Mouse (Mus musculus) c-Kit-positive CD71-positive TER-119-positive erythroid progenitor cells, embryonic 14.5 days (primary cell): Measurements from ENCODE around the gene Gm5065.

ENCODE experiments used
- DNase-seq: peaks from one replicate; pipeline ENCODE4 v3.0.0-alpha.2; 2013; ENCODE audit warnings: low spot score

The Gm5065 gene

DNA sequence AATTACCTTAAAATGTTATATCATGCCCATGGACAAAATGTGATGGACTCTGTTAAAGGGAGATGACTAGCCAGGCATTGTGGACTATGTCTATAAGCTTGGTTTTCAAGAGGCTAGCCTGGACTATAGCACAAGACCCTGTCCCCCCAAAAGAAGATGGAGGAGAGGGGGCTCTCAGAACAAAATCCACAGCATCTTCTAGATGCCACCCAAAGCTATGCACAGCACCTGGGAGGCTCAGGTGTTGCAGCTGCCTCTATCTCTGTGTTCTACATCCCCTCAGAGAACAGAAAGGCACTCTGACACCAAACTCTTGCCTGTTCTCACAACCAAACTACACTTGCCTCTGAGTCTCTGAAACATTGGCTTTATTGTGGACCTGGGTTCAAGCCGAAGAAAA is at the start of gene Gm5065:
Gene Gm5065, plus strand, starts transcription at position 301 of the 400 bp plus-strand sequence.
- DNase-seq = no peak

DNA sequence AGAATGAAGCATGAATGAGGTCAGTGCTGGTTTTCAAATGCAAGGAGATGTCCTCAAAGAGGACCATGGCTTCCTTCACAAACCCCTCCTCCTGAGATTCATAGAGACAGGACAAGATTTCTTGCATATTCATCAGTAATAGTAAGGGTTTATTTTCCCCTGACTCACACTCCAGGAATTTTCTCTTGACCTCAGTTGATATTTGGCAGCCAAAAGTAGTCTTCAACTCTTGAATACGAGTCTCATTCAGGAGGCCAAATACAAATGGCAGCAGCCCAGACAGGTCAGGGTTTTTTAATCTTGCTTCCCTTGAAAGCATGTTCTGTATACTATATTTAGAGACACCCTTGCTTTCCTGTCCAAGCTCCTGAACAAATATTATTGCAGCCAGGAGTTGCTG is 22.8 kb upstream of the Gm5065 start:
- no peak for DNase-seq

DNA sequence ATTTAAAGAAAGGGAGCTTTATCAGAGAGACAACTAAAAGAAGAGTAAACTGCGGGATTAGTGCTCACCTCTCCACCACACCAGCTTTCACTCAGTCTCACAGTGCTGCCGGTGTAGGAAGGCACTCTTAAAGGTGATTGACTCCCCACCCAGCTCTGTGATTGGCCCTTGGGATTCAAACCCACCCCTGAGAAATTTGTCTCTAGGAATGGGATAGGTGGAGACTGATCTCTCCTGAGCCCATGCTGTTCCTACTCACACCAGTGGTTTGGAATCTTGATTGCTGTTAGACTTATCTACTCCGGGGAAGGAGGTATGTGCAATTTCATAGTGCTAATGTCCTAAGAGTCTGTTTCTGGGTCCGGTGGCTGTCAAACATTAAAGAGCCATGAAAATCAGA is 598 bp downstream of the Gm5065 start, which contains the start of gene Nlrp2:
Gene Nlrp2, minus strand, starts transcription at position 101 of the 400 bp plus-strand sequence.
- no peak for DNase-seq

DNA sequence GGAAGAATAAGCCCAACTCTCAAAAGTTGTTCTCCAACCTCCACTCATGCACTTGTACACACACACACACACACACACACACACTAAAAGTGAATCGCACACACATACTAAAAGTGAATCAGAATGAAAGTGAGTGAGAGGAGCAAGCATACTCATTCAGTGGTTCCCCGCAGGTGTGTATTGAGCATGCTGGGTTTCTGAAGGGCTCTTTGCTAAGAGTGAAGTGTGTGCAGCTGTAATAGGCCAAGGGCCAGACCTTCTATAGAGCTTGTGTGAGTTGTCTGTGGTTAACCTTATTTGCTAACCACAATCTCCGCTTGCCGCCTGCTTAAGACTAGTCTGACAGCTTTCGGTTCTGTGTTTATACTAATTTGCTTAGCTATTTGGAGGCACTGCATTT is 13.3 kb downstream of the Gm5065 start:
- DNase-seq = no peak

DNA sequence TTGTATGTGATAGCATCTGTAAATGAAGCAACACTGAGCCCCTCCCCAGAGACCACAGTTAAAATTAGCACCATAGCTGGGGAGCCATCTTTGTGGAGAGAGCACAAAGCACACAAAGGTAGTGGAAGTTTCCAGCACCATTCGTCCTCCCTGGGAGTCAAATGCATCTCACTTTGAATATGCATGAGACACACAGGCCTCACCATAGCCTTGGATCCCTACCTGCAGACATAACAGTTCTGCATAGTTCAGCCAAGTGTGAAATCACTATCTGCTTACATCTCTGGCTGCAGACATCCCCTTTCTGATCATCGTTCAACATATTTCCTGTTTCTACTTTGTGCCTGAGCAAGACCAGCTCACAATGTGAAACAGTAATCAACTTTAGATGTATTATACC is 16.4 kb downstream of the Gm5065 start:
- DNase-seq = no peak

DNA sequence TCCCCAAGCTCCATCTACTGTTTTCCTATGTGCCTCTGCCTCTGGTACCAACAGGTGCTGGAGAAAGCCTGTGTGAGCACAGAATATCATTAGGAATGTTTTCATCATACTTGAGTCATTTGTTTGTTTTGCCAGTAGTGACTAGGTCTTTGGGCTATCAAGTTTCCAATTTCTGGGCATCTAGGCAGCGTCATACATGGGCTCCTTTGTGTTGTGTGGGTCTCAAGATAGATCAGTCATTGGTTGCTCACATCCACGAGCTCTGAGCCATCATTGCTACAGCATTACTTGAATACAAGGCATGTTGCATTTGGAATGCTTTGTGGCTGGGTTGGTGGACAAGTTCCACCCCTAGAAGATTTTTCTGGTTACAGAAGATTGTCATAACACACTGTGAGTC is 55.9 kb downstream of the Gm5065 start:
- no peak for DNase-seq
